Mouse (Mus musculus) hindlimb bud, embryonic 11.5 days (tissue): ENCODE measurements around the gene Ildr2.

Experiments used
- DNase-seq: peaks from one replicate; pipeline ENCODE4 v3.0.0-alpha.2; 2012; ENCODE audit warnings: low read depth, low spot score; ENCODE audit errors: extremely low spot score

Ildr2 gene

DNA sequence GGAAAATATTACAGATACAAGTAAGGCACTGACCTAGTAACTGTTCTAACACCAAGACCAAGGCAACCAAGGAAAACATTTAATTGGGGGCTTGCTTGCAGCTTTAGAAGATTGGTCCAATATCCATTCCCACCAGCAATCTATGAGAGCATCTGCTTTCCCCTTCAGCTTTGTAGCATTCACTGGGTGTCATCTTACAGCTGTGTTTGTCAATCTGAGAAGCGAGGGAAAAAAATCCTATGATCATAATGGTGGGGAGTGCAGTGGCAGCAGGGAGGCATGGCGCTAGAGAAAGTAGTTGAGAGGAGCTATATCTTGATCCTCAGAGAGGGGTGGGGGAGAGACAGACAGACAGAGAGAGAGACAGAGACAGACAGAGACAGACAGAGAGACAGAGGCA is 88.1 kb downstream of the Ildr2 start:
- DNase-seq = no peak

DNA sequence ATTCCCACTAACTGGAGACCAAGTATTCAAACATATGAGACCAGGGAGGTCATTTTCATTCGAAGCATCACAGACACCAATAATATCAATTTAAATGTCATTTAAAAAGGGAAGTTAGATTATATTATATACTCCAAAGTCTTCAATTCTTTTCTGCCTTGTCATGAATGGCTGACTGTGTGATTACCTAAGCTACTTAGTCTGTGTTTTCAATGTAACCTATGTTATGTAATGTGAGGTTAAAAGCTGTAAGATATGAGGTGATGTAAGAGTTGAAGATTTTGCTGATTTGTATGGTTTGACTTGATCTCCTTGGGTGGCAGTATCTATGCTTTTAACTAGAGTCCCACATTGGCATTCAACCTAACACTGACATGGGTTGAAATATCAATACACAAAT is 88.6 kb downstream of the Ildr2 start:
- no peak for DNase-seq

DNA sequence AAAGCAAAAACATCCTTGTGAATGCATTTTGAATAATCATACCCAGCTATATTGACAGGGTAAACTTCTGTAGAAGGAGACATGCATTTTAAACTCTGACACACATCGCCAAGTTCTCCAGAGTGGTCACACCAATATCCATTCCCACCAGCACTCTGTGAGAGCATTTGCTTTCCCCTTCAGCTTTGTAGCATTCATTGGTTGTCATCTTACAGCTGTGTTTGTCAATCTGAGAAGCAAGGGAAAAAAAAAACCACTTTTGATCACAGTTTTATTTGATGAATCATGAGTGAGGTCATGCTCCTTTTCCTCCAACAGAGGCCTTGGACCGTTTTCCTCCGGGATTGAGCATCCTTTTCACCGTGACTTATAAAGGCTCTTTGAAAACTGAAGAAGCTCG is 89.6 kb downstream of the Ildr2 start:
- no peak for DNase-seq

DNA sequence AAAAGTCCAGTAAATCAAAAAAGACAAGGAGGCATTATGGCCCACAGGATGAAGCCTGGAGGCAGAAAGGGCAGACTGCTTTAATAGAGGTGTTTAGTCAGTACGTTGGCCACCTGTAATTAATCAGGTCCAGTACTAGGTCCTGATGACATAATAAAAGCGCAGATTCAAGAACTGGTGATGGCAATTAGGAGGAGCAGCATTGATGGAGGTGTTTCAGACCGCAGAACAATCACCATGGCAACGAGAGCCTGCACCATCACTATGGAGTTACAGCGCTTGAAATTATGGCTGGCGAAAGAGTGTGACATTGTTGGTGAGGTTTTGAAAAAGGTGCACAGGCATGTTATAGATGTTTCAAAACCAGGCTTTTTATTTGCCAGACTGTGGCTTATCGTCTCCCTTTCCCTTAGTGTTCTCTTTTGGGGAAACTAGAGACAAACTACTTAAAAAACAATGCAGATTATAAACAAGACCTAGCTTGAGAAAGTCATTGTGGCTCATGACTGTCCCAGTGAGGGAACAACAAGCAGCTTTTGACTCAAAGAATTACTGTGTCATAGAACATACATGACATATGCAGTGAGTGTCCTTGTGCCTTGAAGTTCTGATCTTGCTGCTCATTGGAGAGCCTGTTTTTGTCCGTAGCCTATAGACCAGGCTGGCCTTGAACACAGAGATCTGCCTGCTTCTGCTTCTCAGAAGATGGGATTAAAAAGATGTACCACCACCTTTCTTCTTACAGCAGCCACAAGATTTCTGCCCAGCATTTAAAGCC is 90.5 kb downstream of the Ildr2 start:
- DNase-seq = no peak

DNA sequence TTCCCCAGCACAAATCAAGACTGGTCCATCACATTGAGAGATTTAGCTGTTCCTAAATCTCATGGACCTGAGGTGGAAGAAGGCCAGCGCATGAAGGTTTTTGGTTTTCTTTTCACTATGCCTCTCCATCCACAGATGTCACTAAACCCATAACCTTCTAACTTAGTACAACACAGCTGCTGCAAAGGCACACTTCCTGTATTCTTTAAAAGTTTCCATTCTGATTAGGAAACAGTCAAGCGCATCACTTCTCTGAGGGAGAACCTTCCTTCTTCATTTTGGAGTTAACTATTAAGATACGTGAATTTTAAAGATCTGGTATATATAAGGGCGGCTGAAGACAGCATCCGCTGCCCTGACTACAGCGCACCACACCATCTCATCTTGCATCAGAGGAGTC is 91.7 kb downstream of the Ildr2 start:
- DNase-seq = no peak

DNA sequence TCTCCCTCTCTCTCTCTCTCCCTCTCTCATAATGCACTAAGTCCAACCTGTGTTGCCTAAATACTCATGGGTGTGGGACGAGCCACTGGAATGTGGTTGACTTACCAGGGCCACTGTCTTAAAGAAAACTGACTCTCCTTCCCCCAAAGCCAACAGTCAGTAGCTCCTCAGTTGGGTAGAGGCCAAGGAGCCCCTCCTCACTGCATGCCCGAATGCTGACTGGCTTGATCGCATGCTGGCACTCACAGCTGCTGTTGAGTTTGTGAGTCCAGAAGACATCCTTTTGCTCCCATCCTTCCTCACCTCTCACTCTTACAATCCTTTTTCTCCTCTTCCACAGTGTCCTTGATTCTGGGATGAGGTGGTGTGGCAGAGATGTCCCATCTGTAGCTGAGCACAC is 93.0 kb downstream of the Ildr2 start:
- no peak for DNase-seq

DNA sequence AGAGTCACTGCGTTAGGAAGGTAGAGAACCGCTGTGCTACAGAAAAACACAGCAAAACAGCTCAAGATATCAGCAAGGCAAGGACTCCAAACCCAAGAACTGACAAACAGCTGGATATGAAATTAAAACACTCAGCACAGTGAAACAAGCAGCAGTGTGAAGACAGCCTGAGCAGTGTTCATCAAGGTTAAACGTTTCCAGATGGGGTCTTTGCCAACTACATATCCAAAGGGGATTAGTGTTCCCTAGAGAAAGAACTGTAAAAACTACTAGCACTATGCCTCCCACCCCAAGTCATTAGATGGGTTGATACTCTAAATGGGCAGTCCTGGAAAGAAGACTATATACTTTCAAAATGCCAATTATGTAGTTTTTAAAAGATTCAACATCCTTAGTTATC is 95.4 kb downstream of the Ildr2 start:
- peak; percentile 79 for DNase-seq

DNA sequence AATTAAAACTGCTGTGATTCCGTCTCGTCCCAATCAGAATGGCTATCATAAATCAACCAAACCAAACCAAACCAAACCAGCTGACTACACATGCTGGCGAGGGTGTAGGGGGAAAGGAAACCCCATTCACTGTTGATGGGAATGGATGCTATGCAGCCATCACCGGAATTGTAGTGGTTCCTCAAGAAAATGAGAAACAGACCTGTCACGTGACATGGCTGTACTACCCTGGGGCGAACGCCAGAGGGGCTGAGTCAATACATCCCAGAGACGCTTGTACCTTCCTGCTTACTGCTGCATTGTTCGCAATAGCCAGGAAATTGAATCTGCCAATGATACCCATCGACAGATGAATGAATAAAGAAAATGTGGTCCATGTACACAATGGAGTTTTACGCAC is 95.8 kb downstream of the Ildr2 start:
- no peak for DNase-seq

DNA sequence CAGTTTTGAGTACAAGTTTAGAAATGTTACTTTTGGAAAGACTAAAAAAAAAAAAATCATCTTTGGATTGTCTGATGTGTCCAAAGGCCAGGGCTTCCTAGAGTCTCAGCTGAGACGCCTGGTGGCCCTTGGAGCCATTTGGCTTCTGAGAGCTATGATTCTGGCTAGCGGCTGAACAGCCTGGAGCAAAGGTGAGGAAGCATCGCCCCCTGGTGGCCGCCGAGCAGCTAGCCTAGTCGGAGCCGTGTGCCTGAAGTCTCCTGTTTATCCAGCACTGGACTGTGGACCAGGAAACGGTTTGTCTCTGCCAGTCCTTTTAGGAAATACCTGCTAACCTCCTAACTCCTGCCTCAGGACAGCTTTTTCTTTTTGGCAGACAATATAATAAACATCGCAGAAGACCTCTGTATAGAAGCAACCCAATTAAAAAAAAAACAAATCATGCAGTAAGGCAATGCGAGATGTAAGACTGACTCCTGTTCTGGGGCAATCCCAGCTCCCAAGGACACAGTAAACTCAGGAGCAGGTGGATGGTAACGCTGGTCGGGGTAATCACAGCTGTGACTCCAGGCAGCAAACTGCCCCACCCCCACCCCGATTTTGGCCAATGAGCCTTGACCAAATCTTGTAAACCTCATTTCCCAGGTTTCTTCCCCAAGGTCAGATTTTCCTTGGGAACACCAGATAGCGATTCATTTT is 106.4 kb downstream of the Ildr2 start:
- DNase-seq = no peak

DNA sequence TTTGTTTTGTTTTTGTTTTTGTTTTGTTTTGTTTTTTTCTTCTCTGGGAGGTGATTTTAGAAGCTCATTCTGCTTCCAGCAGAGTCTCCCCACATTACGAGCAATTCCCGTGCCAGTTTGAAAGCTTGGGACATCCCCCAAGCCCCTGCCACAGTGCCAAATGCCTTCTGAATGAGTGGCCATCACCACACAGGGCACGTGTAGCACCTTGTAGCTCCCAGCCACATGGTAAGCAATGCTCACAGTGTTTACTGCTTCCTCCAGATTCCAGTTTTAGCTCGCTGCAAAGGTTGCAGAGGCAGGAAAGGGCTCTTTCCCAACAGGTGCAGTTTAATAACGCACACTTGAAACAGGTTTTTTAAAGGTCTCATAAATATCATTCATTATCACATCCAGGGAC is 107.0 kb downstream of the Ildr2 start:
- DNase-seq = no peak

DNA sequence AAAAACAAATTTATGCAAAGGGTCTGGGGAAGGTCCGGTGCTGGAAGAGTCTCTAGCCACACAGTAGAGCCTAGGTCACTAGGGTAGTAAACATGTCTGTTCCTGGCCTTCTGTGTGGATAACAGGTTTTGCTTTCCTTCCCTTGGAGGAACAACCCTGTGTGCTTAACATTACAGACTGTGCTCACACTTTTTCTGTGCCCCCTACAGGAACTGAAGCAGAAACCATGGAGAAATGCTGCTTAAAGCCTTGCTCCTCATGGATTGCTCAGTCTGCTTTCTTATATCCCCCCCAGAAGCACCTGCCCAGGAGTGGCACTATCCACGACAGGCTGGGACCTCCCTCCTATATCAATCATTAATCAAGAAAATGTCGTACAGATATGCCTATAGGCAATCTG is 107.9 kb downstream of the Ildr2 start:
- no peak for DNase-seq

DNA sequence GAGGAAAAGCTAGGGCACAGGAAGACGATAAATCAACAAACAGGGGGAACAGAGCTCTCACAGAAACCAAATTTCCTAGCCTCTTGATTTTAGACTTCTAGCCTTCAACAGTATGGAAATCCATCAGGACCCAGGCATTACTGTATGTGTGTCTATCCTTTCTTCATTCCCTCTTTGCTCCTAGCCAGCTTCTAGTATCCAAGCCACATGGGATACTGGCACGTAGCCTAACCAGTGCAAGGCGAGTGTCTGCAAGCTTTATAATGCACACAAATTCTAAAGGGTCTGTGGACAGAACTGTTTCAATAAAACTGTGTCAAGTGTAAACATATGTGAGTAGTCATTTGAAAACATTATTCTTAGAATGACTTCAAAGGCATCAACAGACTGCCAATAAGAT is 108.7 kb downstream of the Ildr2 start:
- no peak for DNase-seq

DNA sequence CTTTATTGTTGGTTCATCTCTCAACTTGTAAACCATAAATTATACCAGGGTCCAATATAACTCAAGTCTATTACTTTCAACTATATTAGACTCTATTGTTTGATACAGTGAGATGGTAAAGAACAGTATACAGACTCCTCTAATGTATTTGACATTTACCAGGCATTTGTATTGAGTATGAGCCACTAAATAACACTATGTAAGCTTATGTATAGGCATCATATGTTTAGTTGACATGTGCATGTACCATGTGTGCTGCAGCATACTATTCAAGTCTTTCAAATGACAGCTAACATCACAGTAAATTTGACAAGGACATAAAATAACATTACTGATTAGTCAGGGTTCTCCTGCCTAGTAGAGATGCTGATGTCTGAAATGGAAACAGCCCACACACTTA is 109.2 kb downstream of the Ildr2 start:
- no peak for DNase-seq
